Mouse (Mus musculus) right cerebral cortex, postnatal 4 days (tissue): ENCODE measurements around the gene Fam234b.

ENCODE experiments used
- DNase-seq: peaks from one replicate; pipeline ENCODE4 v3.0.0-alpha.2; 2022

The Fam234b gene

GRCm38 (mm10) chr6:135197921-135198532 is at the start of gene Fam234b, which contains the start of gene Hebp1:
TSS of gene Fam234b (plus strand) at chr6:135197977.
TSS of gene Hebp1 (minus strand) at chr6:135198022.
- DNase-seq, result peak; percentile 85

DNA sequence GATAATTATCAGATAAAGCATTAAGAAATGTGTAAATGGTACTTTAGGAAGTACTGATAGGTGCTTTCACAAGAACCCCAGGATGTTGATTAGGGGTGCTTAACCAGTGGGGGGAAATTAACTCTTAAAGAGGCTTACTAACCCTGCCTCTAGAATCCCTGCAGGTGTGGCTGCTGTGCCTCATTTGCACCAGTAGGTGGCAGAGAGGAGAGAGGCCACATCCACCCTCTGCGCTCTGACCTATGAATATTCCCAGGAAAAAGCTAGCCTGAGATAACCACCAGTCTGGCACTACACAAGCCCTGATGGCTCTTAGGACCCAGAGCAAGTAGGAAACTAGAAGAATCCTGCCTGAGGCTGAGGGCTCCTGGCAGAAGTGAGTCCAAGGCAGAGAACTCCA is 49.3 kb upstream of the Fam234b start:
- DNase-seq, result no peak

GRCm38 (mm10) chr6:135149175-135149574 is 48.6 kb upstream of the Fam234b start:
- DNase-seq, result no peak

DNA sequence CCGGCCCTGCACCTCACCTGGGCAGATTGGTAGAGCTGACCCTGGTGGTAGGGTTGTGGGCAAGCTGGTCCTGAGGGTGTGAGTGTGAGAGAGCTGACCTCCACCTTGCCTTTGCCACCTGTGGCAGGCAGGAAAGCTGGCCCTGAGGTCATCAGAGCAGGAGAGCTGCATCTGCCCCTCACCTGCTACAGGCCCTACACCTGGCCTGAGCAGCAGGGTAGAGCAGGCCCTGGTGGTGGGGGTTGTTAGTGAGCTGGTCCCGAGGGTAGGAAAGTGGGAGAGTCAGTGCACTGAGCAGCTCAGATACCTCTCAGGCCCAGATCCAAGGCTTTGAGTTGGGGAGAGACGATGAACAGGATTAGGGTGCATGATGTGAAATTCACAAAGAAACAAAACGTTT is 48.1 kb upstream of the Fam234b start:
- DNase-seq, result no peak

DNA sequence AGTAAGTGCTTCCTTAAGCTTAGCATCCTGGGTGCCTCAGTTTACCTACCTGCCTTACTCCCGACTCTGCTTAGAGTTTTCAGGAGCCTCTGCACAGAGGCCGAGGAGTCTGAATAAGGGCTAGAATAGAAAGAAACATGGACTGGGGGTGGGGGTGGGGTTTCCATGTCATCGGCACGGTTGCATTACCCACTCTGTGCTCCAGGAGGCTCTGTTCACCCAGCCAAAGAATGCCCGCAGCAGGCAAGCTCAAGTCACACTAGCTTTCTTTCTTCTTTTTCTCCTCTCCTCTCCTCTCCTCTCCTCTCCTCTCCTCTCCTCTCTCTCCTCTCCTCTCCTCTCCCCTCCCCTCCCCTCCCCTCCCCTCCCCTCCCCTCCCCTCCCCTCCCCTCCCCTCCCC is 47.5 kb upstream of the Fam234b start:
- peak; percentile 30 for DNase-seq

DNA sequence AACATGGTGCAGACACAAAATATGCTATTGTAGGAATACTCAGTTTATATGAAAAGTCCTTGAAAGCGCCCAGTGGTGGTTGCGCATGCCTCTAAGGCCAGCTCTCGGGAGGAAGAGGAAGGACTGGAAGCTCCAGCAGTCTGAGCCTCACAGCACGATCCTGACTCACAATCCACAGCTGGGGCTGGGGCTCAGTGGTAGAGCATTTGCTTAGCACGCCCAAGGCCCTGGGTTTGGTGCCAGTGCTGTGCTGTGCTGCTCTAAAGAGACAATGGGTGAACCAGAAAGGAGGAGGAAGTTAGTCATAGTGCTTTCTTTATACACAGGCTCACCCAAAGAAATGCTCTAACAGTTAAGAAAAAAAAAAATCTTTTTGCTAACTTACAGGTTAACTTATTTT is 44.1 kb upstream of the Fam234b start:
- no peak for DNase-seq

DNA sequence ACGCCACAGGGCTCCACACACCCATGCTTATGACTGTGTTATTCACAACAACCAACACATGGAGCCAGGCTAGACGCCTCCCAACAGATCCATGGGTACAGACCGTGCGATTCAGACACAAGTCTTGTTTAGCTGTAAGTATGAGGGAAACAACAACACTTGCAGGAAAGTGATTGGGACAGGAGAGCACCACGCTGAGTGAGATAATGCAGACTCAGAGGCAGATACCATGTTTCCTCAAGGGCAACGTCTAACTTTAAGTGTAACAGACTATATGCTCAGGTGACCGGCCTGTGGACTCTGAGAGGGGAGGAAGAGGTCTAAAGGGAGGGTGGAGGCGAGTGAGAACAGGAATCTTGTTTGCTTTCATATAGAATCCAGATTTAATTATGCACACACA is 41.2 kb upstream of the Fam234b start:
- DNase-seq, result no peak

DNA sequence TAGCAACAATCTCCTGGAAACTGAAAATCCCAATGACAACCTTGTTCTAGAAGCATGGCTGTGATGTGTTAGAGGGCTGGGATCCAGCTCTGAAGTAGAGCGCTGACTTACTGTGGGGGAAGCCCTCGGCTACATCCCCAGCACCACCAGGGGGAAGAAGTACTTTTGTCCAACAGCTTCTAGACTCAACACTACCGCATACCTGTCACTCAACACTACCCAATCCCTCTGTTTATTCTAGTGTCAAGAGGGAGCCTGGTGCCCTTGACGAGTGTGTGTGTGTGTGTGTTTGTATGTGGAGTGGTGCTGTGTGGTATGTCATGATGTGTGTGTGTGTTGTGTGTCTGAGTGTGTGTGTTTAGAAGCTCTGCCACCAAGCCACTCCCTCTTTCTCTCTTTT is 40.3 kb upstream of the Fam234b start:
- DNase-seq, result no peak

DNA sequence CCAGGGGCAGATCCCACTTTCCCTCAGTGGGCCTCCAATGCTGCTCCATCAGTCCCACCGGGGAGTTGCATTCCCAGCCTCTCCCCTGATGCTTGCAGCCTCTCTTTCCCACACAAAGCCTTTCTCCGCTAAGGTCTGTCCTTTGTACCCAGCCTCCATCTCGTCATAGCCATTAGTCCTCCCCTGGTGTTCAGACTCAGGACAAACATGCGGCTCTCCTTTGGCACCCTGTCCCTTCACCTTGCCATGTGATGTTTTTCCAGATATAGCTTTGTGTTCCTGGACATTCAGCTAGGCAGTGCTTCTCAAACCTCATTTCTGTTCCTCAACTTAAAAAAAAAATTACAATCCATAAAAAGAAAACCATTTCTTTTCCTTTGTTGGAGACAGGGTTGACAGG is 39.3 kb upstream of the Fam234b start:
- no peak for DNase-seq

DNA sequence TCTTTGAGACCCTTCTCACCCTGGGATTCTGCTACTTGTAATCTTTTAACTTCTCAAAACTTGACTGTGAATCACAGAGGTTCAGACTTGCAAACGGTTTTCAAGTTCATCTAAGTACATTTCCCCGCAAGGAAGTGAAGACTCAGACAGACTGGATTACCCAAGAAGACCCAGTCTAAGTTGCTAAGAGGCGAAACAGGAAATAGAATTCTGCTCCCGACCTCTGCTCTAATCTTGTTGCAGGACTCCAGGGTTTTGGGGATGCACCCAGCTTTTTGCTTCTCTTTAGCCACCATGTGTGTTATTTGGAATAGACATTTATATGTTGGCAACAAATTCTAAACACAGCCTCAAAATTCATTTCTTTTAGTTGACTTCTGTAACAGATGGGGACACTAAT is 36.4 kb upstream of the Fam234b start:
- DNase-seq, result no peak

- DNase-seq, result no peak
Measured at GRCm38 (mm10) chr6:135162311-135162710, 35.5 kb upstream of the Fam234b start.

- DNase-seq, result no peak
Measured at GRCm38 (mm10) chr6:135162861-135163260, 34.9 kb upstream of the Fam234b start.

- DNase-seq, result no peak
Measured at GRCm38 (mm10) chr6:135165191-135165590, 32.6 kb upstream of the Fam234b start.

DNA sequence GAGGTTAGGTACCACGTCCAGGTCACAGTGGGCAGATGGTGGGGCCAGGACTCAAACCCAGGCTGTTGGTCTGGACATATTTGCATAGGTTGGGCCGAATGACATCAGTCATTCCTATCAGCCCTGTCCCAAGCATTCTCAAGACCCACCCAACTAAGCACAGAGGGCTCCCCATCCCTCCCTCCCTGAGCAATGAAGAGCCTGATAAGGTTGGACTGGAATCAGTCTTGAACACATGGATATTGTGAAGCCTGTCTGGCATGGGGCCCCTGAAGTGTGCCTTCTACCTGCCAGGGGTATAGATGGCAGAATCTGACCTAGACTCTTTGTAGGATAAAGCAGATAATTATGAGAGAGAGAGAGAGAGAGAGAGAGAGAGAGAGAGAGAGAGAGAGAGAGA is 32.1 kb upstream of the Fam234b start:
- DNase-seq, result no peak

- DNase-seq, result no peak
Measured at GRCm38 (mm10) chr6:135166262-135166661, 31.5 kb upstream of the Fam234b start.

GRCm38 (mm10) chr6:135166712-135167111 is 31.1 kb upstream of the Fam234b start:
- DNase-seq, result no peak

DNA sequence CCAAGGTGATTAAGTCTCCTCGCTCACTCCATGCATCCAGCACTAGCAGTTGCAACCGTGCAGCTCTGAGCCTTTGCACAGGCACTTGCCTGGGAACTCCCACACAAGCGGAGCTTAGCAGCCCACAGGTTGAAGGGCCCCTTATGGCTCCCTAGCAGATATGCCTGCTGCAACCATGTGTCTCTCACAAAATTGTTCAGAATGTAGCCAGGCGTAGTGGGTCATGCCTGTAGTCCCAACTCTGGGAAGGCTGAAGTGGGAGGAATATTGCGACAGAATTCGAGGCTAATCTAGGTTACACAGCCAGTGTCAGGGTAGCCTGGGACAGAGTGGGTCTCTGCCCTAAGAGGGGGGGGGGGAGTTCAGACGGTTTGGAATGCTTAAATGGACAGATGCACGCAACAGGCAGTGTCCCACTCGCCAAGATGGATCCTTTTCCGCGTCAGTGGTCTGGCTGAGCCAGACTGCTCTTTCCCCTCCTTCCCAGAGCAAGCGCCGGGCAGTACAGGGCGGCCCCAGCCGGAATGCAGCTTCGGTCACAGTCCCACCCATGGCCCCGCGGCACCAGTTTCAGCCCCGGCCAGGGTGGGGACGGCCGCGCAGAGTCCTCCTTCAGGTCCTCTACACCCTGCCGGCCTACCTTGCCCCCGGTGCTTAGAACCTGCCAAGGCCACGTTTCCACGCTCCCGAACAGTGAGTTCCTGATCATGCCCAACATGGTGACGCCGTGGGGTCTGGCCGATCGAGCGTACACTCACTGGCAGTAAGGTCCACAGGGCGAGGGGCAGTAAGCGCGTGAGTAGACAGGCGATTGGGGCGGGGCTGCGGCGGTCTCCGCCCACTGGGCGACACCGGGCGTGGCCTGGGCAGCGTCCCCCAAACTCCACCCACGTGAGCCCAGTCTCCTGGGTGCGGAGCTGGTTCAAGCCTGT is 30.1 kb upstream of the Fam234b start:
- peak; percentile 75 for DNase-seq

DNA sequence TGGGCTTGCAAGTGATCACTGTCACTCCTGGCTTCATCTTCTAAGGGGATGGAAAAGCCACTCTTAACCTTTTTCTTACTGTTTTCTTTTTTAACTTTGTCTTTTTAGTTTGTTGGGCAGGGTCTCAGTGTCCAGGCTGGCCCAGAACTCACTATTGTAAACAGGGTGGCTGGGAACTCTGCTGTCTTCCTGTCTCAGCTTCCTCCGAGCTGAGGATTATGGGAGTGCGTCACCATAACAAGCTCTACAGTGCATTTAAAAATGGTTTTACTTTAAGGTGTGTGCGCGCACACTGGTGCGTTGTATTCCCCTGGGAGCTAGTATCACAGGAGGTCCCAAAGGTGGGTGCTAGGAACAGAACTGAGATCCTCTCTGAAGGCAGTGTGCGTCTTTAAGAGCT is 29.3 kb upstream of the Fam234b start:
- DNase-seq, result no peak

- DNase-seq, result no peak
Measured at GRCm38 (mm10) chr6:135169246-135169645, 28.5 kb upstream of the Fam234b start.

GRCm38 (mm10) chr6:135171736-135172135 is 26.0 kb upstream of the Fam234b start:
- no peak for DNase-seq

DNA sequence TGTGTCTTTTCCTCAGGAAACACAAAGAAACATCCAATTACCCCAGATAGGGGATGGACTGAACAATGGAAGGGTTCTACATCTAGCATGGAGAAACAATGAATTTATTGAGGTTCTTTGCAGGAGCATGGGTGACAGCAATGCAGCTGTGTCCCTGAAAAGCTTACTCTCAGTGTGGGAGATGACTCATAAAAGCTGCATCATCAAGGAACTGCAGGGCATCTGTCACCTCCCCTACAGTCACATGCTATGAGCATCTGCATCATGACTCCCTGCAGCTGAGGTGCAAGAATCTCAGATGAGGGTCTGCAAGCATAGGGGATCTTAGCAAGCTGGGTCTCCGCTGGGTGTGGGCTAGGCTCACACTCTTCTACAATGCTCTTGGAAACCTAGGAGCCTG is 22.8 kb upstream of the Fam234b start:
- DNase-seq, result no peak

DNA sequence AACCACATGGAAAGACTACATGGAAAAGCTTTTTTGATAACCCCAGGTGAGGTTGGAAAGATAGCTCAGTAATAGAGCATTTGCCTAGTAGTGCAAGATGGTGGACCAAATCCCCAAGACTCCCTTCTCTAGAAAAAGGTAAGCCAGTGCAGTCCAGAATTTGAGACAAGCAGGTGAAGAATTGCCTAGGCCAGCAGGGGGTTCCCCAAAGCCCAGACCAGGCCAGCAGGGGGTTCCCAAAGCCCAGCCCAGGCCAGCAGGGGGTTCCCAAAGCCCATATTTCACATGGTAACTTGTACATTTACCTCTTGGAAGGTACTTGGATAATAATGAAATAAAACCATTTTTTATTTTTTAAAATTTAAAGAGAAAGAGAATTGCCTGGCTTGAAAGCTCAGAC is 20.5 kb upstream of the Fam234b start:
- no peak for DNase-seq

- no peak for DNase-seq
Measured at GRCm38 (mm10) chr6:135178599-135178998, 19.2 kb upstream of the Fam234b start.

GRCm38 (mm10) chr6:135182925-135183324 is 14.9 kb upstream of the Fam234b start:
- no peak for DNase-seq
